Mouse (Mus musculus): ENCODE data around the gene Sec24d.

Gene Sec24d

GRCm38 (mm10) chr3:123404945-123405344 lies 137.7 kb downstream of the Sec24d start:
- no peak for DNase-seq (ENCODE audit: low spot score)

- DNase-seq (ENCODE audit: low spot score): no peak
These were observed 144.7 kb downstream of the Sec24d start for GRCm38 (mm10) chr3:123411821-123412578.

- no peak for DNase-seq (ENCODE audit: low spot score)
These were observed 145.9 kb downstream of the Sec24d start for GRCm38 (mm10) chr3:123413173-123413572.

Measured in left cerebral cortex, adult 11 months (tissue).